Mouse (Mus musculus) CH12.LX (cell line): ENCODE data around the gene Tmbim7.

ENCODE experiments used
- IRF4 ChIP-seq: IDR thresholded peaks from 2 replicates; pipeline ENCODE4 v1.6.1; 2014; ENCODE audit warnings: low read depth, mild to moderate bottlenecking, inconsistent platforms, low read length, improper control_type of control experiment
- TCF12 ChIP-seq: IDR thresholded peaks from 2 replicates; pipeline ENCODE4 v1.6.1; 2014; ENCODE audit warnings: low read depth, mild to moderate bottlenecking, inconsistent platforms, low read length, improper control_type of control experiment

GRCm38 (mm10) chr5:3647708-3648121 is 3.3 kb upstream of the Tmbim7 start:
- TF ChIP-seq TCF12 (peak; percentile 63), IRF4 (no peak)
